Mouse (Mus musculus) myocyte (in vitro differentiated cells): ENCODE data around the gene Chrd. TPM values are rescaled to one million over a fixed set of nuclear protein-coding genes. Genes with fewer than 3 reads are reported as not detected.

Source experiments
- H3K27me3 ChIP-seq: one replicate; pipeline ENCODE4 v1.6.1; 2011; ENCODE audit not compliant: control insufficient read depth, insufficient read depth, insufficient read length
- H3K36me3 ChIP-seq: one replicate; pipeline ENCODE4 v1.6.1; 2011; ENCODE audit not compliant: control insufficient read depth, insufficient read depth
- H3K4me2 ChIP-seq: one replicate; pipeline ENCODE4 v1.6.1; 2011; ENCODE audit warnings: low read depth, control low read depth
- H3K4me3 ChIP-seq: one replicate; pipeline ENCODE4 v1.5.1; 2011; ENCODE audit warnings: mild to moderate bottlenecking, control low read depth, moderate library complexity
- H3K79me2 ChIP-seq: one replicate; pipeline ENCODE4 v1.6.1; 2011; ENCODE audit not compliant: control insufficient read depth, insufficient read depth
- H3ac ChIP-seq: one replicate; pipeline ENCODE4 v1.6.1; 2011; ENCODE audit not compliant: control insufficient read depth, insufficient read length
- CEBPB ChIP-seq: IDR thresholded peaks from 2 replicates; pipeline ENCODE4 v1.6.1; 2011; ENCODE audit warnings: mild to moderate bottlenecking, moderate library complexity; ENCODE audit not compliant: poor library complexity, insufficient read depth, severe bottlenecking
- E2F4 ChIP-seq: IDR thresholded peaks from one replicate; pipeline ENCODE4 v1.6.1; 2011; ENCODE audit warnings: mild to moderate bottlenecking, control low read depth, moderate library complexity; ENCODE audit not compliant: insufficient read depth
- MAX ChIP-seq: IDR thresholded peaks from one replicate; pipeline ENCODE4 v1.6.1; 2011; ENCODE audit warnings: low read depth, mild to moderate bottlenecking, control low read depth
- MYOD1 ChIP-seq, 3 experiments: IDR thresholded peaks; one replicate each; pipeline ENCODE4 v1.6.1; 2011; ENCODE audit warnings: control low read depth in 2 of 3, low read depth in 2 of 3, mild to moderate bottlenecking in 2 of 3, moderate library complexity in 1 of 3; ENCODE audit not compliant: insufficient read length in 2 of 3, control insufficient read depth in 1 of 3
- MYOG ChIP-seq, 3 experiments: IDR thresholded peaks; one replicate each; pipeline ENCODE4 v1.6.1; 2011; ENCODE audit warnings: control low read depth in 2 of 3, low read depth in 2 of 3, mild to moderate bottlenecking in 2 of 3; ENCODE audit not compliant: insufficient read length in 2 of 3, control insufficient read depth in 1 of 3, insufficient read depth in 1 of 3
- POLR2A ChIP-seq: IDR thresholded peaks from one replicate; pipeline ENCODE4 v1.6.1; 2011; ENCODE audit warnings: low read depth, mild to moderate bottlenecking, control low read depth, moderate library complexity; ENCODE audit not compliant: insufficient read length
- POLR2AphosphoS2 ChIP-seq: IDR thresholded peaks from one replicate; pipeline ENCODE4 v1.6.1; 2011; ENCODE audit warnings: low read depth, control low read depth; ENCODE audit not compliant: insufficient read length
- REST ChIP-seq: IDR thresholded peaks from one replicate; pipeline ENCODE4 v1.6.1; 2011; ENCODE audit warnings: mild to moderate bottlenecking, control low read depth, moderate library complexity; ENCODE audit not compliant: insufficient read depth, insufficient read length
- SRF ChIP-seq: IDR thresholded peaks from one replicate; pipeline ENCODE4 v1.6.1; 2011; ENCODE audit warnings: low read depth; ENCODE audit not compliant: control insufficient read depth, insufficient read length
- TCF12 ChIP-seq: IDR thresholded peaks from one replicate; pipeline ENCODE4 v1.6.1; 2011; ENCODE audit warnings: mild to moderate bottlenecking, control low read depth; ENCODE audit not compliant: poor library complexity, insufficient read depth, severe bottlenecking
- TCF3 ChIP-seq: IDR thresholded peaks from one replicate; pipeline ENCODE4 v1.6.1; 2011; ENCODE audit warnings: low read depth, control low read depth; ENCODE audit not compliant: insufficient read length
- USF1 ChIP-seq: IDR thresholded peaks from one replicate; pipeline ENCODE4 v1.6.1; 2011; ENCODE audit warnings: low read depth, mild to moderate bottlenecking, control low read depth, moderate library complexity
- polyA plus RNA-seq: library from polyadenylated mRNA; unstranded; fragments of >200 nt; fragmentation: generic; extraction: Trizol; gene quantifications from one replicate; pipeline ENCODE4 v1.2.1, GENCODE M21; 2012; ENCODE audit warnings: missing spikeins

Chrd gene
- polyA plus RNA-seq, 1 experiment, result 14.0 TPM

GRCm38 (mm10) chr16:20717181-20717977, 15.5 kb upstream of the Chrd start, which contains the start of the genes Polr2h and Clcn2:
Gene Polr2h, plus strand, starts transcription at chr16:20717665.
Gene Clcn2, minus strand, starts transcription at chr16:20717746.
- peaks cover 3% of the 10 kb centered on the region for H3K79me2 ChIP-seq
- H3K27me3 ChIP-seq, result no peaks in the 10 kb centered on the region
- peak within 1 kb of the TSS; percentile 3 for H3ac ChIP-seq
- peak within 1 kb of the TSS; percentile 61 for H3K4me3 ChIP-seq
- TF ChIP-seq POLR2AphosphoS2 (peak; percentile 93), CEBPB (no peak), SRF (peak; percentile 88), TCF3 (no peak), USF1 (peak; percentile 49), MYOG (IDR thresholded peaks at IDR 0.05; ENCODE audit: control insufficient read depth in 1 of 3, insufficient read depth in 1 of 3, insufficient read length in 2 of 3, low read depth in 2 of 3) (peak in 1 of 3 experiments; percentile 5), POLR2A (peak; percentile 85)
- peak within 1 kb of the TSS; percentile 98 for H3K4me2 ChIP-seq
- H3K36me3 ChIP-seq, result peaks cover 17% of the 10 kb centered on the region

- H3K27me3 ChIP-seq, result no peaks in the 10 kb centered on the region
- peak overlapping the region; percentile 61 for H3K4me3 ChIP-seq
- H3K79me2 ChIP-seq, result peaks cover 3% of the 10 kb centered on the region
- peak overlapping the region; percentile 90 for H3K4me2 ChIP-seq
- no peak for TF ChIP-seq CEBPB
- no peak for TF ChIP-seq SRF
- TF ChIP-seq POLR2A, result no peak
- TF ChIP-seq MYOD1 (IDR thresholded peaks at IDR 0.05; ENCODE audit: control insufficient read depth in 1 of 3, insufficient read length in 2 of 3, low read depth in 2 of 3), result no peak
- no peak for TF ChIP-seq TCF3
- TF ChIP-seq MAX, result no peak
- no peak for TF ChIP-seq USF1
- no peak for TF ChIP-seq REST
- no peak for TF ChIP-seq E2F4
- TF ChIP-seq POLR2AphosphoS2, result no peak
- TF ChIP-seq MYOG (IDR thresholded peaks at IDR 0.05; ENCODE audit: control insufficient read depth in 1 of 3, insufficient read depth in 1 of 3, insufficient read length in 2 of 3, low read depth in 2 of 3), result no peak
- H3ac ChIP-seq, result peak overlapping the region; percentile 3
- H3K36me3 ChIP-seq, result peaks cover 17% of the 10 kb centered on the region
These were observed 14.8 kb upstream of the Chrd start for GRCm38 (mm10) chr16:20717978-20718670.

- peaks cover 17% of the 10 kb centered on the region for H3K36me3 ChIP-seq
- TF ChIP-seq POLR2AphosphoS2 (no peak), TCF3 (no peak), REST (no peak), POLR2A (no peak), MYOD1 (IDR thresholded peaks at IDR 0.05; ENCODE audit: control insufficient read depth in 1 of 3, insufficient read length in 2 of 3, low read depth in 2 of 3) (no peak), TCF12 (no peak), MAX (no peak), SRF (no peak), E2F4 (no peak), CEBPB (no peak), MYOG (IDR thresholded peaks at IDR 0.05; ENCODE audit: control insufficient read depth in 1 of 3, insufficient read depth in 1 of 3, insufficient read length in 2 of 3, low read depth in 2 of 3) (no peak), USF1 (no peak)
- no peak overlapping the region for H3K4me2 ChIP-seq
- no peak overlapping the region for H3ac ChIP-seq
- H3K4me3 ChIP-seq, result no peak overlapping the region
- peaks cover 3% of the 10 kb centered on the region for H3K79me2 ChIP-seq
- no peaks in the 10 kb centered on the region for H3K27me3 ChIP-seq
These were observed 11.1 kb upstream of the Chrd start for GRCm38 (mm10) chr16:20721808-20722207.

- no peak overlapping the region for H3ac ChIP-seq
These were observed 10.2 kb upstream of the Chrd start for GRCm38 (mm10) chr16:20722736-20723135.

More at GRCm38 (mm10) chr16:20722736-20723135, 10.2 kb upstream of the Chrd start:
- no peak for TF ChIP-seq POLR2A
- no peak for TF ChIP-seq E2F4
- no peak for TF ChIP-seq TCF12
- no peak for TF ChIP-seq CEBPB
- TF ChIP-seq MYOG (IDR thresholded peaks at IDR 0.05; ENCODE audit: control insufficient read depth in 1 of 3, insufficient read depth in 1 of 3, insufficient read length in 2 of 3, low read depth in 2 of 3), result no peak
- TF ChIP-seq USF1, result no peak
- no peak for TF ChIP-seq TCF3
- TF ChIP-seq MYOD1 (IDR thresholded peaks at IDR 0.05; ENCODE audit: control insufficient read depth in 1 of 3, insufficient read length in 2 of 3, low read depth in 2 of 3), result no peak
- TF ChIP-seq POLR2AphosphoS2, result no peak
- no peak for TF ChIP-seq SRF
- no peak overlapping the region for H3K4me3 ChIP-seq
- H3K27me3 ChIP-seq, result no peaks in the 10 kb centered on the region
- H3K79me2 ChIP-seq, result peaks cover 3% of the 10 kb centered on the region
- H3K4me2 ChIP-seq, result no peak overlapping the region
- H3K36me3 ChIP-seq, result peaks cover 17% of the 10 kb centered on the region
